Mouse (Mus musculus): ENCODE data around the gene Dennd2a.

DNA sequence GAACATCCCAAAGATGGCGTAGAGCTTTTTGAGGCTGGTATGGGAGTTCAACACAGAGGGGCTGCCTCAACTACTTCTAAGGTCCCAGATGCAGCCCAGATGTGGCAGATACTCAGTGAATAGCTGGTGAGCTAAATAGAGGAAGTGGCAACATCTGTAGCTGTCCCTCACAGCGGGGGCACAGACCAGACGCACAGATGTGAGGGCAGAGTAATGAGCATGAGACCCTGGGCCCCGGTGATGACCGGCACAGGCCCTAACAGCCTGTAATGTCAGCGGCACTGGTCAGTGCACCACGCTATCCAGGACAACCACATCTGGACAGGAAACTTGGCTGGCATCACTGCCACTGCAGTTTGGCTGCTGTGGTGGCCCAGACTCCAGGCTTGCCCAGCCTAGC, 54.2 kb downstream of the Dennd2a start:
- TF ChIP-seq CTCF (IDR thresholded peaks at IDR 0.05; ENCODE audit: insufficient read depth, low read depth, low read length) (no peak), POLR2A (IDR thresholded peaks at IDR 0.05; ENCODE audit: insufficient read depth, low read depth, low read length) (no peak)
